Mouse (Mus musculus) MEL (cell line): ENCODE results near the gene Il13ra2. TPM values are rescaled to one million over a fixed set of nuclear protein-coding genes. Genes with fewer than 3 reads are reported as not detected.

Experiments
- polyA plus RNA-seq, 2 experiments: library from polyadenylated mRNA; stranded (reverse) in 1 of 2; unstranded in 1 of 2; fragments of >175 nt in 1 of 2; fragments of >200 nt in 1 of 2; gene quantifications; 2 replicates each; pipeline versions ENCODE4 v1.2.1 to v1.2.4; 2012; ENCODE audit warnings: low replicate concordance in 2 of 2, low read depth in 1 of 2; ENCODE audit not compliant: insufficient read length in 2 of 2, insufficient read depth in 1 of 2, missing spikeins in 1 of 2
- total RNA-seq: library from RNA; depleted of rRNA; stranded (reverse); fragments of 300-350 nt; gene quantifications from 2 replicates; pipeline ENCODE4 v1.2.3, GENCODE M21; 2012; rRNA removed

The Il13ra2 gene
- total and polyA plus RNA-seq, 3 experiments = not detected

Other genes starting within 250 kb of the Il13ra2 start
- not detected in 2 replicates for gene Vmn1r239-ps, start 24.5 kb upstream of the Il13ra2 start, total RNA-seq
- not detected for gene Vmn1r239-ps, start 24.5 kb upstream of the Il13ra2 start, polyA plus RNA-seq
- gene Lrch2, start 124.9 kb upstream of the Il13ra2 start, total RNA-seq = not detected in 2 replicates
- not detected for gene Lrch2, start 124.9 kb upstream of the Il13ra2 start, polyA plus RNA-seq